Mouse (Mus musculus): ENCODE results near the gene Hist1h3a. TPM values are rescaled to one million over a fixed set of nuclear protein-coding genes. Genes with fewer than 3 reads are reported as not detected.
A peak's percentile ranks its signal among the peaks of the same experiment; 100 is the strongest.

Hist1h3a gene
- total and polyA plus RNA-seq, 2 experiments: 2.0 to 18.3 TPM

- DNase-seq (ENCODE audit: extremely low read depth, low read depth, low spot score): no peak
- peak overlapping the region; percentile 67; the same call in 1 of the 2 replicates for H3K4me3 ChIP-seq (ENCODE audit: insufficient read depth, low read depth, low read length)
- no peak for TF ChIP-seq CTCF (IDR thresholded peaks at IDR 0.05; ENCODE audit: low read depth, low read length)
- no peak for TF ChIP-seq POLR2A (IDR thresholded peaks at IDR 0.05; ENCODE audit: extremely low read depth, insufficient read depth, low read length)
- no peak overlapping the region for H3K27ac ChIP-seq (replicated peaks; ENCODE audit: insufficient read depth, low read depth, low read length)
- H3K79me2 ChIP-seq (ENCODE audit: control insufficient read depth, insufficient read depth, low read length): no peaks in the 10 kb centered on the region
- no peaks in the 10 kb centered on the region for H3K36me3 ChIP-seq (ENCODE audit: control insufficient read depth, insufficient read depth, low read length)
- WGBS: 5% methylated on average over 25 of the region's 27 CpGs
- peak overlapping the region; percentile 43; the same call in 1 of the 2 replicates for H3K9ac ChIP-seq (ENCODE audit: low read depth, low read length)
- H3K27me3 ChIP-seq (ENCODE audit: control insufficient read depth, insufficient read depth, low read length): no peaks in the 10 kb centered on the region
- peaks cover 11% of the 10 kb centered on the region; the same call in 1 of the 2 replicates for H3K4me1 ChIP-seq (ENCODE audit: control insufficient read depth, insufficient read depth, low read length)
Measured at GRCm38 (mm10) chr13:23760240-23760971, 1.8 kb downstream of the Hist1h3a start.

- no peaks in the 10 kb centered on the region for H3K36me3 ChIP-seq (ENCODE audit: control insufficient read depth, insufficient read depth, low read length)
- 67% methylated on average over 1 of the region's 1 CpGs for WGBS
- no peak overlapping the region for H3K27ac ChIP-seq (replicated peaks; ENCODE audit: insufficient read depth, low read depth, low read length)
- H3K4me3 ChIP-seq (ENCODE audit: insufficient read depth, low read depth, low read length): no peak overlapping the region
- no peak for DNase-seq (ENCODE audit: extremely low read depth, low read depth, low spot score)
- H3K4me1 ChIP-seq (ENCODE audit: control insufficient read depth, insufficient read depth, low read length): peaks cover 11% of the 10 kb centered on the region; the same call in 1 of the 2 replicates
- TF ChIP-seq POLR2A (IDR thresholded peaks at IDR 0.05; ENCODE audit: extremely low read depth, insufficient read depth, low read length) (no peak), CTCF (IDR thresholded peaks at IDR 0.05; ENCODE audit: low read depth, low read length) (no peak)
- H3K79me2 ChIP-seq (ENCODE audit: control insufficient read depth, insufficient read depth, low read length): no peaks in the 10 kb centered on the region
- H3K27me3 ChIP-seq (ENCODE audit: control insufficient read depth, insufficient read depth, low read length): no peaks in the 10 kb centered on the region
- H3K9ac ChIP-seq (ENCODE audit: low read depth, low read length): no peak overlapping the region
Measured at GRCm38 (mm10) chr13:23759916-23760239, 2.3 kb downstream of the Hist1h3a start.

- no peak for TF ChIP-seq POLR2A (IDR thresholded peaks at IDR 0.05; ENCODE audit: extremely low read depth, insufficient read depth, low read length)
- TF ChIP-seq CTCF (IDR thresholded peaks at IDR 0.05; ENCODE audit: low read depth, low read length): no peak
- H3K27ac ChIP-seq (replicated peaks; ENCODE audit: insufficient read depth, low read depth, low read length): no peak overlapping the region
- H3K79me2 ChIP-seq (ENCODE audit: control insufficient read depth, insufficient read depth, low read length): no peaks in the 10 kb centered on the region
- WGBS: 96% methylated on average over 3 of the region's 3 CpGs
- H3K27me3 ChIP-seq (ENCODE audit: control insufficient read depth, insufficient read depth, low read length): no peaks in the 10 kb centered on the region
- no peak for DNase-seq (ENCODE audit: extremely low read depth, low read depth, low spot score)
- no peak overlapping the region for H3K9ac ChIP-seq (ENCODE audit: low read depth, low read length)
- H3K36me3 ChIP-seq (ENCODE audit: control insufficient read depth, insufficient read depth, low read length): no peaks in the 10 kb centered on the region
- H3K4me1 ChIP-seq (ENCODE audit: control insufficient read depth, insufficient read depth, low read length): peaks cover 11% of the 10 kb centered on the region; the same call in 1 of the 2 replicates
- H3K4me3 ChIP-seq (ENCODE audit: insufficient read depth, low read depth, low read length): no peak overlapping the region
Measured at GRCm38 (mm10) chr13:23759251-23759771, 2.9 kb downstream of the Hist1h3a start.

GRCm38 (mm10) chr13:23757921-23758320, 4.3 kb downstream of the Hist1h3a start:
- Histone ChIP-seq H3K27ac (replicated peaks; ENCODE audit: insufficient read depth, low read depth, low read length) (no peak overlapping the region), H3K4me1 (ENCODE audit: control insufficient read depth, insufficient read depth, low read length) (peaks cover 11% of the 10 kb centered on the region; the same call in 1 of the 2 replicates), H3K36me3 (ENCODE audit: control insufficient read depth, insufficient read depth, low read length) (no peaks in the 10 kb centered on the region), H3K27me3 (ENCODE audit: control insufficient read depth, insufficient read depth, low read length) (no peaks in the 10 kb centered on the region), H3K4me3 (ENCODE audit: insufficient read depth, low read depth, low read length) (no peak overlapping the region), H3K9ac (ENCODE audit: low read depth, low read length) (no peak overlapping the region), H3K79me2 (ENCODE audit: control insufficient read depth, insufficient read depth, low read length) (no peaks in the 10 kb centered on the region)
- DNase-seq (ENCODE audit: extremely low read depth, low read depth, low spot score): no peak
- TF ChIP-seq CTCF (IDR thresholded peaks at IDR 0.05; ENCODE audit: low read depth, low read length) (no peak), POLR2A (IDR thresholded peaks at IDR 0.05; ENCODE audit: extremely low read depth, insufficient read depth, low read length) (no peak)
- WGBS: 52% methylated on average over 3 of the region's 3 CpGs

GRCm38 (mm10) chr13:23757211-23757773, 4.9 kb downstream of the Hist1h3a start:
- DNase-seq (ENCODE audit: extremely low read depth, low read depth, low spot score): peak; percentile 57
- H3K79me2 ChIP-seq (ENCODE audit: control insufficient read depth, insufficient read depth, low read length): no peaks in the 10 kb centered on the region

More at GRCm38 (mm10) chr13:23757211-23757773, 4.9 kb downstream of the Hist1h3a start:
- TF ChIP-seq CTCF (IDR thresholded peaks at IDR 0.05; ENCODE audit: low read depth, low read length): no peak
- TF ChIP-seq POLR2A (IDR thresholded peaks at IDR 0.05; ENCODE audit: extremely low read depth, insufficient read depth, low read length): no peak
- Histone ChIP-seq H3K4me1 (ENCODE audit: control insufficient read depth, insufficient read depth, low read length) (peaks cover 11% of the 10 kb centered on the region; the same call in 1 of the 2 replicates), H3K27ac (replicated peaks; ENCODE audit: insufficient read depth, low read depth, low read length) (peak overlapping the region; percentile 9; the same call in 1 of the 2 replicates), H3K27me3 (ENCODE audit: control insufficient read depth, insufficient read depth, low read length) (no peaks in the 10 kb centered on the region), H3K9ac (ENCODE audit: low read depth, low read length) (peak overlapping the region; percentile 3; the same call in 1 of the 2 replicates), H3K4me3 (ENCODE audit: insufficient read depth, low read depth, low read length) (peak overlapping the region; percentile 34; the same call in 1 of the 2 replicates), H3K36me3 (ENCODE audit: control insufficient read depth, insufficient read depth, low read length) (no peaks in the 10 kb centered on the region)
- 1% methylated on average over 19 of the region's 23 CpGs for WGBS

All from liver, adult 2 months (tissue).